Mouse (Mus musculus): ENCODE measurements at regions not wholly inside any gene's neighbourhood (a gene's known extent, or its start where the extent isn't known, plus 50 kb on each side); places are given as distances from the start of the nearest gene placed in this dataset.

GRCm38 (mm10) chr1:153963744-153964342, 63.8 kb upstream of the Teddm2 start:
- TF ChIP-seq CTCF (IDR thresholded peaks at IDR 0.05): no peak
- no peak for TF ChIP-seq EP300 (IDR thresholded peaks at IDR 0.05)

Data from lung, postnatal 0 days (tissue).